Mouse (Mus musculus) midbrain, embryonic 14.5 days (tissue): ENCODE data around the gene Spc24. TPM values are rescaled to one million over a fixed set of nuclear protein-coding genes. Genes with fewer than 3 reads are reported as not detected.
A peak's percentile ranks its signal among the peaks of the same experiment; 100 is the strongest.
"Not testable (repeated sequence)": the region's sequence is repeated elsewhere in the genome, so short reads cannot be mapped to it uniquely, and the experiment has no call there.

Experiments used
- ATAC-seq: fragments of 200-750 bp; cut with Nextera tagmentation; 2 replicates; pipeline ENCODE4 v1.8.0; 2017; ENCODE audit warnings: moderate number of reproducible peaks, moderate library complexity; ENCODE audit not compliant: low FRiP score, low TSS enrichment
- DNase-seq: peaks from one replicate; pipeline ENCODE4 v3.0.0-alpha.2; 2015
- H3K27ac ChIP-seq: fragments of 300-500 bp; sonication (generic); replicated peaks from 2 replicates; pipeline ENCODE4 v1.5.1; 2014; ENCODE audit warnings: mild to moderate bottlenecking, low read depth, low read length, moderate library complexity
- H3K27me3 ChIP-seq: fragments of 300-500 bp; sonication (generic); 2 replicates; pipeline ENCODE4 v1.6.1; 2014; ENCODE audit warnings: low read length, control low read depth, mixed read lengths; ENCODE audit not compliant: control insufficient read depth, insufficient read depth
- H3K36me3 ChIP-seq: fragments of 300-500 bp; sonication (generic); 2 replicates; pipeline ENCODE4 v1.6.1; 2014; ENCODE audit warnings: low read length, control low read depth; ENCODE audit not compliant: control insufficient read depth, insufficient read depth
- H3K4me1 ChIP-seq: fragments of 300-500 bp; sonication (generic); 2 replicates; pipeline ENCODE4 v1.6.1; 2014; ENCODE audit warnings: mild to moderate bottlenecking, antibody characterized with exemption, low read length, control low read depth; ENCODE audit not compliant: control insufficient read depth, insufficient read depth
- H3K4me2 ChIP-seq: fragments of 300-500 bp; sonication (generic); 2 replicates; pipeline ENCODE4 v1.6.1; 2014; ENCODE audit warnings: mild to moderate bottlenecking, low read length, moderate library complexity
- H3K4me3 ChIP-seq: fragments of 300-500 bp; sonication (generic); replicated peaks from 2 replicates; pipeline ENCODE4 v1.5.1; 2014; ENCODE audit warnings: low read depth, low read length
- H3K9ac ChIP-seq: fragments of 300-500 bp; sonication (generic); replicated peaks from 2 replicates; pipeline ENCODE4 v1.6.1; 2014; ENCODE audit warnings: mild to moderate bottlenecking, low read length, moderate library complexity
- H3K9me3 ChIP-seq: fragments of 300-500 bp; sonication (generic); 2 replicates; pipeline ENCODE4 v1.6.1; 2016; ENCODE audit warnings: low read length, control low read depth, mixed read lengths; ENCODE audit not compliant: control insufficient read depth
- WGBS: fragments of 180-500 bp; shearing (Covaris S2); extraction: QIAGEN DNeasy Blood & Tissue Kit; methylation state at CpG from one replicate; pipeline ENCODE4 v1.1.7; 2014; 5-methylcytosine and 5-hydroxymethylcytosine counted together
- polyA plus RNA-seq: library from polyadenylated mRNA; unstranded; fragments of >200 nt; fragmentation: Nextera tagmentation; extraction: Ambion mirVana; gene quantifications from 2 replicates; pipeline ENCODE4 v1.2.1, GENCODE M21; 2014

Spc24 gene
- polyA plus RNA-seq, 1 experiment from 2014 or later, result 21.4 TPM

- peak; percentile 57 for DNase-seq
- Histone ChIP-seq H3K27me3 (0 out of 2 replicates have a peak, but pooled peaks cover 5% of the 10 kb centered on the region), H3K27ac (no peak overlapping the region), H3K9me3 (no peaks in the 10 kb centered on the region), H3K4me2 (no peak overlapping the region), H3K36me3 (no peaks in the 10 kb centered on the region), H3K4me1 (no peaks in the 10 kb centered on the region), H3K9ac (no peak overlapping the region), H3K4me3 (no peak overlapping the region)
- 68% methylated on average over 8 of the region's 8 CpGs for WGBS
- no peak for ATAC-seq
Observed at GRCm38 (mm10) chr9:21792644-21793043, 32.5 kb upstream of the Spc24 start.

- Histone ChIP-seq H3K4me3 (no peak overlapping the region), H3K27ac (no peak overlapping the region), H3K36me3 (no peaks in the 10 kb centered on the region), H3K9ac (no peak overlapping the region), H3K27me3 (no peaks in the 10 kb centered on the region), H3K9me3 (no peaks in the 10 kb centered on the region), H3K4me1 (no peaks in the 10 kb centered on the region), H3K4me2 (no peak overlapping the region)
- ATAC-seq (no peak), DNase-seq (no peak)
- whole genome bisulfite sequencing, result 93% methylated on average over 8 of the region's 8 CpGs
Observed at GRCm38 (mm10) chr9:21791861-21792260, 31.8 kb upstream of the Spc24 start.

- Histone ChIP-seq H3K4me3 (no peak overlapping the region), H3K4me1 (no peaks in the 10 kb centered on the region), H3K36me3 (no peaks in the 10 kb centered on the region), H3K9me3 (no peaks in the 10 kb centered on the region), H3K27ac (no peak overlapping the region), H3K27me3 (no peaks in the 10 kb centered on the region), H3K9ac (no peak overlapping the region), H3K4me2 (no peak overlapping the region)
- whole genome bisulfite sequencing, result 85% methylated on average over 9 of the region's 9 CpGs
- ATAC-seq (no peak), DNase-seq (no peak)
Observed at GRCm38 (mm10) chr9:21788234-21788633, 28.1 kb upstream of the Spc24 start.

- WGBS, result 88% methylated on average over 5 of the region's 5 CpGs
- no peaks in the 10 kb centered on the region for H3K9me3 ChIP-seq
- no peak overlapping the region for H3K27ac ChIP-seq
- no peak overlapping the region for H3K9ac ChIP-seq
- DNase-seq, result no peak
- H3K4me1 ChIP-seq, result no peaks in the 10 kb centered on the region
- H3K36me3 ChIP-seq, result no peaks in the 10 kb centered on the region
- no peaks in the 10 kb centered on the region for H3K27me3 ChIP-seq
- no peak overlapping the region for H3K4me3 ChIP-seq
- ATAC-seq, result no peak
- no peak overlapping the region for H3K4me2 ChIP-seq
Observed at GRCm38 (mm10) chr9:21787654-21788053, 27.6 kb upstream of the Spc24 start.

GRCm38 (mm10) chr9:21786906-21787305 lies 26.8 kb upstream of the Spc24 start:
- WGBS, result 4% methylated on average over 6 of the region's 6 CpGs
- Histone ChIP-seq H3K4me3 (no peak overlapping the region), H3K27me3 (no peaks in the 10 kb centered on the region), H3K9me3 (no peaks in the 10 kb centered on the region), H3K4me2 (no peak overlapping the region), H3K9ac (no peak overlapping the region), H3K4me1 (no peaks in the 10 kb centered on the region), H3K27ac (no peak overlapping the region), H3K36me3 (no peaks in the 10 kb centered on the region)
- peak; percentile 50; the same call in 1 of the 2 replicates for ATAC-seq
- DNase-seq, result peak; percentile 76

- not testable (repeated sequence) for H3K4me2 ChIP-seq, H3K36me3 ChIP-seq, H3K9me3 ChIP-seq, H3K4me1 ChIP-seq, ATAC-seq, H3K27me3 ChIP-seq, H3K4me3 ChIP-seq, H3K9ac ChIP-seq, H3K27ac ChIP-seq, DNase-seq
- WGBS, result 84% methylated on average over 1 of the region's 2 CpGs
Observed at GRCm38 (mm10) chr9:21786309-21786708, 26.2 kb upstream of the Spc24 start.

- 89% methylated on average over 7 of the region's 7 CpGs for WGBS
- no peak for ATAC-seq
Observed at GRCm38 (mm10) chr9:21784517-21785307, 24.6 kb upstream of the Spc24 start.

GRCm38 (mm10) chr9:21781657-21782468 lies 21.8 kb upstream of the Spc24 start:
- H3K36me3 ChIP-seq, result 0 out of 2 replicates have a peak, but pooled peaks cover 5% of the 10 kb centered on the region
- ATAC-seq (no peak), DNase-seq (no peak)
- no peak overlapping the region for H3K4me2 ChIP-seq
- WGBS, result 86% methylated on average over 15 of the region's 15 CpGs
- no peak overlapping the region for H3K4me3 ChIP-seq
- H3K4me1 ChIP-seq, result no peaks in the 10 kb centered on the region
- no peaks in the 10 kb centered on the region for H3K9me3 ChIP-seq
- no peaks in the 10 kb centered on the region for H3K27me3 ChIP-seq
- no peak overlapping the region for H3K27ac ChIP-seq
- H3K9ac ChIP-seq, result no peak overlapping the region

More at GRCm38 (mm10) chr9:21784517-21785307, 24.6 kb upstream of the Spc24 start:
- DNase-seq, result no peak
- Histone ChIP-seq H3K4me2 (no peak overlapping the region), H3K36me3 (no peaks in the 10 kb centered on the region), H3K4me1 (no peaks in the 10 kb centered on the region), H3K9me3 (no peaks in the 10 kb centered on the region), H3K27ac (no peak overlapping the region), H3K27me3 (no peaks in the 10 kb centered on the region), H3K9ac (no peak overlapping the region), H3K4me3 (no peak overlapping the region)
